Mouse (Mus musculus): ENCODE results near the gene Mcat.
"Not testable (repeated sequence)": the region's sequence is repeated elsewhere in the genome, so short reads cannot be mapped to it uniquely, and the experiment has no call there.

Gene Mcat

DNA sequence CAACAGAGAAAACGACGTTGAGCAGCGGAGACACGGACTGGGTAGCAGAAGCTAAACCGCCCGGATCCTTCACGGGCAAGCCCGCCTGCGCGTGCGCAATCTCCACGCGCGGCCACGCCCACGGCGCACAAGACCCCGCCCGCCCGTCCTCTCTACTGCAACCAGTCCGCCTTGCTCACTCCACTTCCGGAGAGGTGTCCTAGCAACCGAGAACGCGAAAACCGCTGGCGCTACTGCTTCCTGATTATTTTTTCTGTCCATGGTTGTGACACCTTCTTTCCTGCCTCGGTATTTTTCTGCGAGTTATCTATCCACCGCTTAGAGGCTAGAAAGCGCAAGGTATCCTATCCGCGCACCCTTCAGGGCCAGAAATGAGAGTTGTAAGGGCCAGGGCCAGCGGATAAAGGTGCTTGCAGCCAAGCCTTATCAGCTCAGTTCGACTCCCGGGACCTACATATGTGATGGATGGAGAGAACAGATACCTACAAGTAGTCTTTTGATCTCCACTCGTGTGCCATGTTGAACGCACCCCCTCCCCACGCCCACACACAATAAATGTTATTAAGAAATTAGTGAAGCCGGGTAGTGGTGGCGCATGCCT is 52.7 kb downstream of the Mcat start, which contains the start of gene Ttll1:
Gene Ttll1 (minus strand): TSS at position 89 of the 601 bp plus-strand sequence.
- DNase-seq (ENCODE audit: low read depth in 2 of 2, low spot score in 2 of 2): peak; percentile 91 to 95

DNA sequence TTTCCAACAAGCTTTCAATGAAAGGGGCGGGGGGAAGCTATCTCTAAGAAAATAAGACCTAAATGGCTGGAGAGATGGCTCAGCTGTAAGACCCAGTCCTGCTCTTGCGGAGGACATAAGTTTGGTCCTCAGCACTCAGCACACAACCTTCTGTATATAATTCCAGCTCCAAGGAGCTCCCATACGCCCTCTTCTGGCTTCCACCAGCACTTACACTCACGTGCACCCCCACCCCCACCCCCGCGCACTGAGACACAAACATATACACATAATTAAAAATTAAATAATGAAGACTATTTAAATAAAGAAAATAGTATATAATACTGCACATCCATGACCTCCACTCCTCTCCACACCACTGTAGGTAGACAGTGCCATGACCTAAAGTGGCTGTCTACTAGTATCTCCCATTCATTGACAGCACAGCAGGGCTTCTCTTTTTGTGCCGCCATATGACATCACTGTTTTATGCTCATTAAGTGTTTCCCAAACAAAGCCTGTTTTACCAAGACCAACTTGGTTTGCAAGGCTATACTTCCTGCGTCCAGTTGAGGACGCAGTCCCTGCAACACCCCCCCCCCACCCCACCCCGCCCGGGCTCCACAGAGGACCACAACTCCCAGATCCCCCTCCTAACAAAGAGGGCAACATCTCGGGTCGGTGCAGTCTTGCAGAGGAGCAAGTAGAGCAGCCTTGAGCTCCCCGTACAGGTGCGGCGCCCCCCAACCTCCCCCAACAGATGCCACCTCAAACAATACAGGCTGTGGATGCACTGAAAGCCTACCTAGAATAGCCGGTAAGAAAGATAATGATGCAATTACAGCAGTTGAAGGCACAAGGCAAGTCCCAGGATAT is 53.4 kb downstream of the Mcat start:
- no peak for DNase-seq (ENCODE audit: low read depth in 2 of 2, low spot score in 2 of 2)

DNA sequence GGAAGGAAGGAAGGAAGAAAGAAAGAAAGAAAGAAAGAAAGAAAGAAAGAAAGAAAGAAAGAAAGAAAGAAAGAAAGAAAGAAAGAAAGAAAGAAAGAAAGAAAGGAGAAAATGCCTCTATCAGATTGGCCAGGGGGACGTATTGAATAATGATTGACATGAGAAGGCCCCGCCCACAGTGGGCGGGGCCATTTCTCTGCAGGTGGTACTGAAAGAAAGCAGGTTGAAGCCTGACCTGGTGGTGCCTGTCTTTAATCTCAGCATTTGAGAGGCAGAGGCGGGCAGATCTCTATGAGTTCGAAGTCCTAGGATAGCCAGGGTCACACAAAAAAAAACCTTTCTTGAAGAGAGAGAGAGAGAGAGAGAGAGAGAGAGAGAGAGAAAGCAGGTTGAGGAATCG is 62.1 kb downstream of the Mcat start:
- DNase-seq (ENCODE audit: low read depth in 2 of 2, low spot score in 2 of 2): not testable (repeated sequence)

DNA sequence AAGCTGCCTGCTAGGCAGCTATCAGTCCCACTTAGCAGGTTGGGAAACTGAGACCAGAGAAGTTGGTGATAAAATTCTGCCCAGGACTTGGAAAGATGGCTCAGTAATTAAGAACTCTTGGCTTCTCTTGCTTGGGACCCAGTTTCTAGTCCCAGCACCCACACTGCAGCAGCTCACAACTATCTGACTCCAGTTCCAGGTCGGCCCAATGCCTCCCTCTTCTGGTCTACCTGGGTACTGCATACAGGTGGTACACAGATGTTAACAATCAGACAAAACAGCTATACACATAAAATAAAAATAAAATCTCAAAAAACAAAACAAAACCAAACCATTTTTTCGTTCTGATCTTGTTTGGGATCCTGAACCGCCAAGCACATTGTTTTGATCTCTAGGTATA is 63.2 kb downstream of the Mcat start:
- peak; percentile 53 to 60 for DNase-seq (ENCODE audit: low read depth in 2 of 2, low spot score in 2 of 2)

DNA sequence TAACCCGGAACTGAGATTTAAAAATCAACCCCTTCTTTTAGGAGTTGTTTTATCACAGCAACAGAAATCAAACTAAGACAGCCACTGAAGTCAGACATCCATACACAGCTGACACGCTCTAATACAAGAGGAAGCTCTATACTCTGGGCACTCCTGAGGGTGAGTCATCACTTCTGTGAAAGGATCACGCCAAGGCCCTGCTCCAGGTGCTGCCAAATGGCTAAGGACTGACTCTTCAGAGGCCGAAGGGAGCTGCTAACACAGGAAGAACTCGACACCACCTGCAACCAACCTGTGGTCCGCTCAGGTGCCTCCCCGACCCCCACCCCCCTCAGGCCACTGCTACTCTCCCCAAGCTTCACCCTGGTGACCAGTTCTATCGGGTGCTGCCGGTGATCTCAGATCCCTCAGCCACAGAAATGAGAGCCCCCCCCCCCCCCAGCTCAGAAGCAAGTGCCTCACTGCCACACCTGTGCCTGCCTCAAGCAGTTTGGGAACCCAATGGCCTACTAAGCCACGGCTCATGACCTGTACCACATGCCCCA is 64.3 kb downstream of the Mcat start:
- DNase-seq (ENCODE audit: low read depth in 2 of 2, low spot score in 2 of 2): no peak

DNA sequence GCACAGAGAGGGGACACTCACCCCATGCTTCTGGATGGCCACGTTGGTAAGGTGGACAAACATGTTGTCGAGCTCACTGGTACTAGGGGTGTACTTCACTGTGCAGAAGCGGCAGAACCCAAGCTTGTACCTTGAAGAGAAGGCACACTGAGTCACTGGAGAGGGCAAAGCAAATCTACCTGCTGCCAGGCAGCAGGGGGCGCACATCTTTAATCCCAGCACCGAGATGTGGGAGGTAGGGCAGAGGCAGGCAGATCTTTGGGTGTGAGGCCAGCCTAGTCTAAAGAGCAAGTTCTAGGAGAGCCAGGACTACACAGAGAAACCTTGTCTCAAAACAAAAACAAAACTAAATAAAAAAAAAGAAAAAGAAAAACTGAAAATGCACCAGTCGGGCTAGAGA is 66.3 kb downstream of the Mcat start:
- DNase-seq (ENCODE audit: low read depth in 2 of 2, low spot score in 2 of 2): no peak

Data from CD8-positive naive resting alpha-beta T cell, adult 2 months (primary cell).